Mouse (Mus musculus): ENCODE measurements at regions not wholly inside any gene's neighbourhood (a gene's known extent, or its start where the extent isn't known, plus 50 kb on each side); places are given as distances from the start of the nearest gene placed in this dataset.
"Not testable (repeated sequence)": the region's sequence is repeated elsewhere in the genome, so short reads cannot be mapped to it uniquely, and the experiment has no call there.

DNA sequence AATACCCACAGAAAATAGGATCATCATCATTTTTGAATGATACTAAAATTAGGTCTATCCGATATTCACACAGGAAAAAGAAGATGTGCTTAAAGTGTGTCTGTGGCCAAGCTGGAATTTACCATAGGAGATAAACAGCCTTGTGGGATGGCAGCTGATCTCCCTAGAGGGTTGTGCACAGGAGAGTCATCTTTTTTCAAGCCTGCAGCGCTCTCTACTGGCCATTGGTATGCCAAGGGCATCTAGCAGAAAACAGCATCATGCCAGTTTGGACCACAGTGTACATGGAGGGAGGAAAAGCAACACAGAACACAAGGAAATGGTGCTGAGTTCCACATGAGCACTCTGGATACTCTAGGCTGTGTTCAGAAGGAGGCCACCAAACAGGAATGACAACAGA lies 74.1 kb upstream of the Diaph3 start:
- DNase-seq (ENCODE audit: low read depth, low spot score): no peak

DNA sequence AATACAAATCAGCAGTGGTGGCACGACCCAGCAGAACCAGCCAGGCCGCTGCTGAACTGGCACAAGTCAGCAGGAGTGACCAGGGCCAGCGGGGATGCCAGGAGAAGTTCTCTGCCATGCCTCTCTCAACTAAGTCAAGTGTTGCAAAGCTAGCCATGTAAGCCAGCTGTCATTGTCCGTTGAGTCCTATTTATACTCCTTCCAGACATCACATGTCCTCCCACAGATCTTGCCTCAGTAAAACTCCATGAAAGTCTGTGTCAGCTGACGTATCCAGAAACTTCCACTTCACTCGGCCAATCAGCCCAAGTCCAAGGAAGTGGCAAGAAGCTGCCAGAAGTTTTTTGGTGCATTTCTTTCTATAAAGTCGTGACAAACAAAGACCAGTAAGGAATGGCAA lies 76.0 kb upstream of the Diaph3 start:
- no peak for DNase-seq (ENCODE audit: low read depth, low spot score)

DNA sequence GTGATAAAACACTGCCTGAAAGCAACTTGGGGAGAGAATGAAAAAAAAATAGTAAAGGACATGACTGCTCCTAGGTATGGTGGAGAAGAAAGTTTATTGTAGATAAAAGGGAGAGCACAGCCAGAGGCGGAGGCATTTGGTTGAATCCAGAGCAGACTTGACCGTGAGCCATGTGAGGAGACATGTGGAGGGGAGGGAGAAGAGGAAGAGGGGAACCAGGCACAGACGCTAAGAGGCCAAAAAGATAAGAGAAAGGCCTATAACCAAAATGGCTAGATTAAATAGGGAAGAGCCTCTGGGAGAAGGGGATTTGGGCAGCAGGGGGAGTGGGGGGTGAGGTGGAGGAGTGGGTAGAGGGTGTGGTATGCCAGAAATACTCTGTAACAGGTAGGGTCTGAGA lies 78.9 kb upstream of the Diaph3 start:
- no peak for DNase-seq (ENCODE audit: low read depth, low spot score)

- no peak for DNase-seq (ENCODE audit: low read depth, low spot score)
These were observed 83.8 kb upstream of the Diaph3 start for GRCm38 (mm10) chr14:87224870-87225269.

- DNase-seq (ENCODE audit: low read depth, low spot score): no peak
These were observed 108.2 kb upstream of the Diaph3 start for GRCm38 (mm10) chr14:87249258-87249657.

- DNase-seq (ENCODE audit: low read depth, low spot score): no peak
These were observed 114.6 kb upstream of the Diaph3 start for GRCm38 (mm10) chr14:87255484-87256208.

- no peak for DNase-seq (ENCODE audit: low read depth, low spot score)
These were observed 120.7 kb upstream of the Diaph3 start for GRCm38 (mm10) chr14:87261726-87262125.

DNA sequence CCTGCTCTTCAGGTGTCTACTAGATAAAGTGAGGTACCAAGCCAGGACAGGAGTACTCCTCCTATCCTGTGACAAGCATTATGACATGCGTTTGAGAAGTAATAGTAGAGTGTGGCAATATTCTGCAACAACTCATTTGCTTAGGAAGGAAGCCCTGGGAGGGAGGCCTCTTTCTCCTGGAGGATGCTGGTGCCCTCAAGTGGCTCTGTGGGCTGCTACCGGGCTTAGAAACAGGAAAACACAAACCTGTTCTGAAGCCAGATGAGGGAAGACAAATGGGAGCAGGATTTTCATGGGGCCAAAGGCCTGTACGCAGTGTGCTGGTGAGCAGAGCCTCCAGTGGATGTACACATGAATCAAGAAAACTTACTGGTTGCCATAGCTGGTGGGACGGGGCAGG lies 123.8 kb upstream of the Diaph3 start:
- DNase-seq (ENCODE audit: low read depth, low spot score): no peak

DNA sequence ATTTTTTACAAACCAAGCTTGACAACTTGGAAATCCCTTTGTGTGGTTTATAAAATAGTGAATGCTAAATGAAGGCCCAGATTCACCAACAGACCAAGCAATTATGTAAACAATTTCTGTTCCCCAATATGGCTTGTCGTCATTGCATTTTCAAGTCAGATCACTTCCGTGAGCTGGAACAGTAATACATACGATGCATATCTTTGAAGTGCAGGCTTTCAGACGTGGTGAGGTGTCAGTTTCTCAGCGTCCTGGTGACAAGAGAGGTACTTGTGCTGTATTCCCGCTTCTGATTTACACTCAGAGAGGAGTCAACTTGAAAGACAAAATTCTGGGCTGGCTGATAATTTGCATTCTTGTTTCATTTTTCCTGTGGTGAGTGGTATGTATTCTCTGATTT lies 125.3 kb upstream of the Diaph3 start:
- no peak for DNase-seq (ENCODE audit: low read depth, low spot score)

- not testable (repeated sequence) for DNase-seq (ENCODE audit: low read depth, low spot score)
These were observed 127.2 kb upstream of the Tdrd3 start for GRCm38 (mm10) chr14:87289266-87289665.

GRCm38 (mm10) chr14:87289708-87290243 lies 126.7 kb upstream of the Tdrd3 start:
- no peak for DNase-seq (ENCODE audit: low read depth, low spot score)

DNA sequence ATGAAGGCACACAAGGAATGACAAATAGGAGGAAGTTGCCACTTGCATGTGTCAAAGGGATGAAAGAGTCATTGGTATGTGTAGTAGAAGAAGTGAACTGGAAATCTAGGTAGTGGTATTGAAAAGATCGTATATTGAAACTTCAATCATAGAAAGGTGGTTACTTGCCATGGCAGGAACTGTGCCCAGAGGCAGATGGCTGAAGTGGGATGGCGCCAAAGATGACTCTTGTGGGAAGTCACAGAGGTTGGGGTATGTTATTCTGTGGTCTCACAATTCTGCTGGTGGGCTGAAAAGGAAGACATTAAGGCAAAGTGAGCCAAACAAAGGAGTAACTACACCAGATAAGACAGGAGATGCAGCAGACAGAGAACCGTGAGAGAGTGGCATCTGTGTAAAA lies 121.2 kb upstream of the Tdrd3 start:
- no peak for DNase-seq (ENCODE audit: low read depth, low spot score)

DNA sequence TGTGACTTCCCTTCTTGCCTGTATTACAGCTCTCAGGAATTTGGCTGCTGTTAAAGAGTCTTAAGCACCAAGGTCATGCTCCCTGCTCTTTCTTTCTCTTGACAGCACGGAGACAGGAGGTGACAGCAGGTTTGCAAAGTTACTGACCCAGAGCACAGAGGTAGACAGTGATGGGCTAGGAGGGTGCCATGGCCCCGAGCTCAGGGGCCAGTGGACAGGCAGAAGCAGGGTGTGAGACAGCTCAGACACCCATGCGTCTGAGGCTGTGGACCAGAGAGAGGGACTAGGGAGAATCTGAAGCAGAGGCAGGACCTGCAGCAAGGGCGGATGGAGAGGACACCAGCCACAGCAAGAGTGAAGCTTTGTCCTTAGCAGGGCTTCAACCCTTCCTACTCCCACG lies 119.3 kb upstream of the Tdrd3 start:
- DNase-seq (ENCODE audit: low read depth, low spot score): no peak

DNA sequence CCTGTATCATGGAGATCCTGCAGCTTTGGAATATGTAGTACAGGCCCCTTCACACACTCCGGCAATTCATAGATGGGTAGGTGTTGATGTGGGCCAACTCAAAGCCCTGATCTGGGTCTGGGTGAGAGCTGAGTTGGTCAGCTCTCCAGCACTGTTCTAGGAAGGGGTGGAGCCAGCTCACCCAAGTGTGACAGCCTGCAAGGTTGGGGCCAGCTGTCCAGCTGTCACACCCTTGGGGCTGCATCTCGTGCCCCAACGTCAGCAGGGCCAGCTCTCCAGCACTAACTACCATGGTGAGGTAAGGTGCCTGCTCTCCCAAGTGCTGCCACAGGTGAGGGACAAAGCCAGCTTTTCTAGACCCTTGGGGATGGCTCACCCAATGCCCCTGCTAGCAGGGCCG lies 115.6 kb upstream of the Tdrd3 start:
- no peak for DNase-seq (ENCODE audit: low read depth, low spot score)

GRCm38 (mm10) chr14:87301564-87301963 lies 114.9 kb upstream of the Tdrd3 start:
- no peak for DNase-seq (ENCODE audit: low read depth, low spot score)

DNA sequence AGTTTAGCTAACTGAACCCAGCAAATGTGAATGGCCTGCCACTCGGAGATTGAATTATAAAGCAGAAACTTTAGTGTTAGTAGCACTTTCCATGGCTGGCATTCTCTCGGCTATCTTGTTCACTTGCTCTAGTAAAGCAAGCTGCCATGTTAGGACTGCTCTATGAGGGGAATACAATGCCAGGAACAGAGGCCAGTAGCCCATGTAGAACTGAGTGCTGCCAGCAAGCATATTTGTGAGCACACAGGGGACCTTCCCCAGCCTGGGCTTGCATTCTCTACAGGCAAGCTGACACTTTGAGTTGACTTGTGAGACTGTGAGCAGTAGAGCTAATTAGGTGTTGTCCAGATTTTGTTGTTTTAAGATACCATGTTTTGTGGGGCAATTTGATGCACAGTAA lies 111.0 kb upstream of the Tdrd3 start:
- no peak for DNase-seq (ENCODE audit: low read depth, low spot score)

- DNase-seq (ENCODE audit: low read depth, low spot score): no peak
These were observed 110.4 kb upstream of the Tdrd3 start for GRCm38 (mm10) chr14:87306011-87306410.

DNA sequence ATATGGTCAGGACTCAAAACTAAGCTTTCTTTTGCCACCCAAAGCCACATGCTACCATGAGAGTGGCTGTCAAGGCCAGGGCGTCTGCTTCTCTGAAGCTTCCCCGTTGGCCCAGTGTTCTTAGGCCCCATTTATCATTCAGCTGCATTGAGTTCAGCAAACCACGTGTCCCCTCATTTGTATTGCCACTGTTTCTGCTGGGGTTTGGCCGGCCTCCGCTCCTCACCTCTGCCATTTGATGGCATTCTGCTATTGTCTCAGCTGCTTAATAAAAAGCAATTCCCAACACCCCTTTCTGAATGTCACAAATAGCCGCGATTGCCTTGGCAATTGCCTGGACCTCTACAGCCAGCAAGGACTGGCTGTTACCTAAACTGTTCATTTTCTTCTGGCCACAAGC lies 108.4 kb upstream of the Tdrd3 start:
- DNase-seq (ENCODE audit: low read depth, low spot score): no peak

GRCm38 (mm10) chr14:87312318-87312717 lies 104.1 kb upstream of the Tdrd3 start:
- no peak for DNase-seq (ENCODE audit: low read depth, low spot score)

GRCm38 (mm10) chr14:87314999-87315732 lies 101.3 kb upstream of the Tdrd3 start:
- DNase-seq (ENCODE audit: low read depth, low spot score): peak; percentile 26

GRCm38 (mm10) chr14:87327841-87328240 lies 88.6 kb upstream of the Tdrd3 start:
- no peak for DNase-seq (ENCODE audit: low read depth, low spot score)

- no peak for DNase-seq (ENCODE audit: low read depth, low spot score)
These were observed 78.4 kb upstream of the Tdrd3 start for GRCm38 (mm10) chr14:87337950-87338526.

- no peak for DNase-seq (ENCODE audit: low read depth, low spot score)
These were observed 71.9 kb upstream of the Tdrd3 start for GRCm38 (mm10) chr14:87344540-87344939.
